Mouse (Mus musculus) adrenal gland, adult 18-20 months (tissue): ENCODE measurements around the gene Afap1. TPM values are rescaled to one million over a fixed set of nuclear protein-coding genes. Genes with fewer than 3 reads are reported as not detected.

ENCODE experiments used
- DNase-seq, 2 experiments: peaks; one replicate each; pipeline ENCODE4 v3.0.0; 2021 to 2022; ENCODE audit warnings: low spot score in 2 of 2
- total RNA-seq, 2 experiments: library from RNA; stranded (reverse); gene quantifications; 1 replicate in 1 of 2; 2 replicates in 1 of 2; pipeline ENCODE4 v1.2.3; 2021

Gene Afap1
- total RNA-seq, 2 experiments from 2014 or later: 15.3 to 33.0 TPM

- DNase-seq: peak; percentile 63 to 80
These were observed 78.9 kb downstream of the Afap1 start for GRCm38 (mm10) chr5:35971841-35972578.

GRCm38 (mm10) chr5:35972739-35973138 is 79.6 kb downstream of the Afap1 start:
- no peak for DNase-seq

GRCm38 (mm10) chr5:35973800-35974199 is 80.7 kb downstream of the Afap1 start:
- DNase-seq: peak; percentile 66 to 73

- no peak for DNase-seq
These were observed 81.1 kb downstream of the Afap1 start for GRCm38 (mm10) chr5:35974265-35974664.

- peak; percentile 71 to 86 for DNase-seq
These were observed 82.6 kb downstream of the Afap1 start for GRCm38 (mm10) chr5:35975681-35976080.

GRCm38 (mm10) chr5:35980542-35980941 is 87.4 kb downstream of the Afap1 start:
- DNase-seq: no peak

GRCm38 (mm10) chr5:35981341-35981740 is 88.2 kb downstream of the Afap1 start:
- DNase-seq: no peak

GRCm38 (mm10) chr5:35981976-35982375 is 88.9 kb downstream of the Afap1 start:
- peak; percentile 78 to 82 for DNase-seq

- DNase-seq: no peak
These were observed 92.5 kb downstream of the Afap1 start for GRCm38 (mm10) chr5:35985611-35986010.

- DNase-seq: no peak
These were observed 95.0 kb downstream of the Afap1 start for GRCm38 (mm10) chr5:35988085-35988484.

- no peak for DNase-seq
These were observed 96.4 kb downstream of the Afap1 start for GRCm38 (mm10) chr5:35989506-35989905.

GRCm38 (mm10) chr5:35989986-35990735 is 97.0 kb downstream of the Afap1 start:
- DNase-seq: no peak

GRCm38 (mm10) chr5:36003797-36004196 is 110.7 kb downstream of the Afap1 start:
- DNase-seq: no peak

GRCm38 (mm10) chr5:36006106-36006505 is 113.0 kb downstream of the Afap1 start:
- no peak for DNase-seq

- no peak for DNase-seq
These were observed 113.5 kb downstream of the Afap1 start for GRCm38 (mm10) chr5:36006586-36006985.

- DNase-seq: no peak
These were observed 114.5 kb downstream of the Afap1 start for GRCm38 (mm10) chr5:36007649-36008048.

- DNase-seq: no peak
These were observed 116.3 kb downstream of the Afap1 start for GRCm38 (mm10) chr5:36009405-36009804.

- DNase-seq: no peak
These were observed 125.2 kb downstream of the Afap1 start for GRCm38 (mm10) chr5:36018366-36018765.

- no peak for DNase-seq
These were observed 128.0 kb downstream of the Afap1 start for GRCm38 (mm10) chr5:36021091-36021490.

- DNase-seq: no peak
These were observed 129.2 kb downstream of the Afap1 start for GRCm38 (mm10) chr5:36022361-36022760.

- DNase-seq: no peak
These were observed 131.0 kb downstream of the Afap1 start for GRCm38 (mm10) chr5:36024003-36024685.

GRCm38 (mm10) chr5:36025076-36025475 is 132.0 kb downstream of the Afap1 start:
- DNase-seq: no peak
